Mouse (Mus musculus): Measurements from ENCODE around the gene Tmem253. TPM values are rescaled to one million over a fixed set of nuclear protein-coding genes. Genes with fewer than 3 reads are reported as not detected.

Gene Tmem253
- total RNA-seq, 2 experiments from 2014 or later: not detected

DNA sequence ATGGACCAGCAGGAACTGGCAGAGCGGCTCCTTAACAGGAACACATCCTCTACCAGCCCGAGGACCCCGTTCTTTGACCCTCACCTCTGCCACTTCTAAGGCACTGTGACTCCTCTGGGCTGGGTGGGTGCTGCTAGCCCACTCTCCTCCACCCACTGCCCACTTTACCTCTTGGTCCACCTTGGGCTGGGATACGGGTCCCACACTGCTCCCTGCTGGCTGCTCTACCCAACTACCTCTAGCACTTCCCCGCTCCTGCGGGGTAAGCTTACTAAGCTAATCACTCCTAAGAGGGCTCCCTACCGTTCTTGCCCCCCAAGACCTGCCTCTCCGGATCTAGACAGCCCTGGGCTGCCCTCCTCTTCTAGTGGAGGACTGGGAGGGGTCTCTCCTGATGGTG, 9.2 kb upstream of the Tmem253 start:
- no peak for ATAC-seq (replicated peaks; ENCODE audit: low FRiP score, poor library complexity, severe bottlenecking)

DNA sequence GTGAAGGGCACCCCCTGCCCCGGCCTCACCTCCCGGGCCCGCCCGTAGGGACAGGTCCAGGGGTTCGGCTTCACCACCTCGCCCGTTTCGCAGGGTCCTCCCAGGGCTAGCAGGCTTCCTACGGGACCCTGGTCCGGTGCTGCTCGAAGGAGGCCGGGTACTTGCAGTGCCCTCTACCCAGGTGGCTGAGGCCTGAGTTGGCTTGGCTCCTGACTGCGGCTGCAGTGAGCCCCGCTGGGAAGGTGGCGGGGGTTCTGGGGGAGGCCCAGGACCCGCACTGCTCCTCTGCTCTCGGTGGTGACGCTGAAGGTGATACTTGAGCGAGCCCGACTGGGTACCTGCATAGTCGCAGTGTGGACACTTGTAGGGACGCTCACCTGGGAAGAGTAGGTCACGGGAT, 8.7 kb upstream of the Tmem253 start:
- no peak for ATAC-seq (replicated peaks; ENCODE audit: low FRiP score, poor library complexity, severe bottlenecking)

DNA sequence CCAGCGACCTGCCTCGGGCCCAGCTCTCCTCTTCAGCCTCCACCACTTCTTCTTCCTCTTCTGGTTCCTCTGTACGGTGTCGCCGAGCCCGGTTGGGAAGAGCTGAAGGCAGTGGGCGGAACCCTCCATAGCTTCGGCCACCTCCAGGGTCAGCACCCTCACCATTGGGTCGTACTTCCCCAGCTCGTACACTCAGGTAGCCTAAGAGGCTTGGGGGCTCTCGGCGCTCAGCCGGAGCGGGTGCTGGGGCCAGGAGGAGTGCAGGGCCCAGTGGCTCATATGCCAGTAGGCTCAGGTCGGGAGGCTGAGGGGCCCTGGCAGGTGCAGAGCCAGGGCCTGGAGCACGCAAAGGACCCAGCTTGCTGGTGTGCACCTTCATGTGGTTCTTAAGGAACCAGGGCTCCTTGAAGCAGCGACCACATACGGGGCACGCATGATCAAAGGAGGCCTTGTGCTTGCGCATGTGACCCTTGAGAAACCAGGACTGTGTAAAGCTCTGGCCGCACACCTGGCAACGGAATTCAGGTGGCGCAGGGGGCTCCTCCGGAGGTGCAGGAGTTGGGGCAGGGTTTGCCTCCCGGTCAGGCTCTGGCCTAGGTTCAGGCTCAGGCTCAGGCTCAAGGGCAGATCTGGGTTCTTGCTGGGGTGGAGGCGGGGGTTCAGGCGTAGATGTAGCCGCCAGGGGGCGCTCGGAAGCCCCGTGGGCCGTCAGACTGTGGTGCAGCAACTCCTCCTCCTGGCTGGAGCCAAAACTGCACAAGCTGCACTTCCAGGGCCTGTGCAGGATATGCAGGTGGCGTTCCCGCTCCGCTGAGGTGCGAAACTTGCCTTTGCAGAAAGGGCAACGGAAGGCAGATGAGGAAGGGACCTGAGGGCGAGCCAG, 6.9 kb upstream of the Tmem253 start:
- peak; percentile 90 for ATAC-seq (replicated peaks; ENCODE audit: low FRiP score, poor library complexity, severe bottlenecking)

DNA sequence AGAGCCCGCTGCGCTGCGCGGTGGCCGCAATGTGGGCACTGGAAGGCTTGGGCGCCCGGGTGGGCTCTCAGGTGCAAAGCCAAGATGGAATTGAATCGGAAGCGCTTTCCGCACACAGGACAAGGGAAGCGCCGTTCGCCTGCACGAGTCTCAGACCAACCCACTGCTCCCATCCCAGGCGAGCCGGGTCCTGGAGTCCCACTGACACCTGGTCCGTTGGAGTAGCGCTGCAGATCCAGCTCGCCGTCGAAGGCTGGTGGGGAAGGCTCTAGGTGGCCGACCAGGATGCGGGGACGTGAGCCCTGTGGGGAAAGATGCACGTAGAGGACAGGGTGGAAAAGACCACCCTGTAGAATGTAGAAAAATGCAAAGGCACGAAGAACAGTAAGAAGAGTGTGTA, 6.1 kb upstream of the Tmem253 start:
- ATAC-seq (replicated peaks; ENCODE audit: low FRiP score, poor library complexity, severe bottlenecking): no peak

DNA sequence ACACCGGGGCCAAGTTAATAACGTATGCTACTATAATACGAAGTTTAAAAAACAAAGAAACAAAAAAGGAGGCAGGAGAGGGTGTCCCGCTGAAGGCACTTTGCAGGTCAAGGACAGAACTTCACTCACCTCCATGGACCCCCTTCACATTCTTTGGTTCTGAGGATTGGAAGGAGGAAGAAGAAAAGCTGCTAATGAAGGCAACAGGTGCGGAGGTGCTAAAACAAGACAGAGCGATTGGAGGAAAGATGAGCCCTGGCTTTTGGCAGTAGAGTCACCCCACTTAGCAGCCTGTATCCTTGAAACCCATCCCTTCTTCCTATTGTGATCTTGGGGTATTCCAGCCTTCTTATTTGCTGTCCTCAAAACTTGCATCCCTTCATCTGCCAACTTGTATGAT, 5.6 kb upstream of the Tmem253 start:
- ATAC-seq (replicated peaks; ENCODE audit: low FRiP score, poor library complexity, severe bottlenecking): no peak

DNA sequence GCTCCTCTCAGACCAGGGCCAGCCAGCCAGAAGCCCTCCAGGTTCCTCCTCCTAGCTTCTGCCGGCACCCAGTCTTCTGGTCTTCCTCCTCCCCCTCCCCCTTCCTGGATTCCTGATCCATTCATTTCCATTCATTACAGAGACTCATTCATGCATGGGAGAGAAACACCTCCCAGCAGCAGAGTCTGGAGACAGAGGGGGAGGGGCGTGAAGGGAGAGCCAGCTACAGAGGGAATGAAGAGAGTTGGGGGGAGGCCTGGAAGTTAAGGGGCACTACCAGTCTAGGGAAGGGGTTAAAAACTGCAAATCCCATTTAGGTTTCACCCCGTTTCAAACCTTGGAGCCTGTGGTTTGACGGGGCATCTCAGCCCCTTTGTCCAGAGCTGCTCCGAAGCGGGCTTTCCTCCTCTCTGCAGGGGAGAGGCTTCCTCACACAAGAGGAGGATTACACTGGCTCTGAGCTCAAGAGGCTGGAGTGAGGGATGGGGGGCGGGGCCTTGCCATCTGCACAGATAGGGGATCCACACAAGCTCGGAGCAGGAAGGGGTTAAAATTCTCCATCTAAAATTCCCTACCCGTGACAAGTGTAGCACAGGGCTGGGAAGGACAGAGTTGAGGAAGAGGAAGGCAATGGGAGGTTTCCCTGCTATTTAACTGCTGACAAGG, 4.9 kb upstream of the Tmem253 start:
- no peak for ATAC-seq (replicated peaks; ENCODE audit: low FRiP score, poor library complexity, severe bottlenecking)

DNA sequence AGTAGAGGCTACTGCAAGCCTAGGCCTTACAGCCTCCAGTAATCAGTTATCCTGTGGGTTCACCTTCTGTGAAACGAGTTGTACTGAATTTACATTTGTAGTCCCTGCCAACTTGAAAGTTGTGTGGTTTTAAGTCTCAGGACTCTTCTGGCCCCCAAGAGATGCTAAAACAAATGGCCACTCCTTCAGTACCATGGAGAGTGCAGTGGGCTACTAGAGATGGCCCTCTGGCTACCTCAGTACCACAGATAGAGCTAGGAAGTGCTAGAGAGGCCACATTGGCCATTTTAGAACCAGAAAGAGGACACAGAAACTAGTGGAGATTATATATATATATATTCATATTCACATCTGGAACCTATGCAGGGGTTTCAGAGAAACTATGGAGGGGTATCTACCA, 3.8 kb upstream of the Tmem253 start:
- ATAC-seq (replicated peaks; ENCODE audit: low FRiP score, poor library complexity, severe bottlenecking): no peak

DNA sequence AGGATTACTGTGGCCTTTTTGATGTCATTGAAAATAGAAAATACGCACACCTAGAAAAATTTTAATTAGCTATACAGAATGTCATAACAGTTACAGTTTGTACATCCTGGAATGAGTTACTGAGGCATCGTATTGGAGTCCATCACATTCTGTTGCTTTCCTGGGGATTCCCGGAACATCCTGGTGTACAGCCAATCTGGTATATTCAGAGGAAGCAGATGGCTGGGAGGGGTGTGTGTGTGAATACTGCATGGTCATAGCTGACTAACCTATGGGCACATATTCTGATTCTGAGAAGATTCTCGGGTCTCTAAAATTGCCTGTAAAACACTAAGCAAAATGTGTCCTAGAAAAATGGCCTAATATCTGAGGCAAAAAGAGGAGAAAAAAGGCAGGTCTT, 3.4 kb upstream of the Tmem253 start:
- ATAC-seq (replicated peaks; ENCODE audit: low FRiP score, poor library complexity, severe bottlenecking): no peak

DNA sequence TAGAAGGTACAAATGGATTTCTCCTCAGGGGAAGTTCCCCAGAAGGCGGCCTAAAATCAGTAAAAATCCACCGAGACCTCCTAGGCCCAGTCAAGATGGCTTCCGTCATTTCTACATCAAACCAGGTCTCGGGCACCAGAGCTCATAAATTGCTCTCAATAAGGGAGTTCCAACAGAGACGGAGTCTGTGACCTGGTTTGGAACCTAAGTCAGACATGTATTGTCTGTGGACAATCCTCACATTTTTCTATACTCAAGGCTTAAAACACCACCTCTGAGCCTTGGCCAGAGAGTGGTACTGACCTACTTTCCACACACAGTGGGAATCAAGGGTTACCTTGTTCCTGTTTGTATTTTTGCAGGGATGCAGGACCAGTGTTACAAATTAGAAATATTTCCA, 2.9 kb upstream of the Tmem253 start:
- ATAC-seq (replicated peaks; ENCODE audit: low FRiP score, poor library complexity, severe bottlenecking): no peak

DNA sequence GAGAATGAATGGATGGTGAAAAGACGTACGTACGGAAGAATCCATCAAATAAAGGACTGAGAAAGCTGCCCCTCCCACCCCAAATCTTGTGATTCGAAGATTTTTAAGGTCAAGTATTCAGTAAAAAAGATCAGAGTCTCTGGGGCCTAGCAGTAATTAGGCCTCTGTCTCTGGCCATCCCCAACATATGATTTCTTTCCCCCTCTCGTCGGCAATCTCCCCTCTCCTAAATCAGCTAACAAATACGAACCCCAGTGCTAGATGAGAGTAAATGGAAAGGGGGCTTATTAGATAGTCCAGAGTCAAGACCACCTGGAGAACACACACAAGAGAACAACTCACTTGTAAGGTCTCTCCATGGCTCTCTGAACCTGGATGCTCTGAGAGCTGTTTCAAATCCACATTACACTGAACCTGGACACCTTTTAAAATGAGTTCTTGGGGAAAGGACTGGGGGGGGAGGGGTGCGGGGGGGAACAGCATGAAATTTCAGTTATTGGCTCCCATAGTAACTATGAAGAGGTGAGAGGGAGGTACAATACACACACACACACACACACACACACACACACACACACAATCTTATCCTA, 2.3 kb upstream of the Tmem253 start:
- ATAC-seq (replicated peaks; ENCODE audit: low FRiP score, poor library complexity, severe bottlenecking): no peak

DNA sequence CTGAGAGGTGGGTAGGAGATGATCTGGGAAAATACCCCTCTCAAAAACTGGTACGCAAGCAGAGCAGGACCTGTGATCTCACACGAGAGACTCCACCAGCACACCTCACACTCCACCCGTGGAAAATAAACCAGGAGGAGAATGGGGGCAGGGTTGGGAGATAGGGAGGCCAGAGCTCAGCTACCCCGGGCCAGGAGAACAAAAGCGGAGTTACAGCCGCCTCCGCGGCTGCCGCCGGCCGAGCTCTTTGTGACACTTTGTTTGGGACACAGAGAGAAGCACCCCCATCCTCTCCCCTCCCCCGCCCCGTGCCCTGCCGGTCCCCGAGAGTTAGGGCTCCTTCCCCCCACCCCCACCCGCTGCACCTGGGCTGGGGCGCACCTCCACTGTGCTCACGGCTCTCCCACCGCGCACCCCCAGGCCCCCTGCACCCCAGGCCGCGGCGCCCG, 1.7 kb upstream of the Tmem253 start:
- ATAC-seq (replicated peaks; ENCODE audit: low FRiP score, poor library complexity, severe bottlenecking): no peak

DNA sequence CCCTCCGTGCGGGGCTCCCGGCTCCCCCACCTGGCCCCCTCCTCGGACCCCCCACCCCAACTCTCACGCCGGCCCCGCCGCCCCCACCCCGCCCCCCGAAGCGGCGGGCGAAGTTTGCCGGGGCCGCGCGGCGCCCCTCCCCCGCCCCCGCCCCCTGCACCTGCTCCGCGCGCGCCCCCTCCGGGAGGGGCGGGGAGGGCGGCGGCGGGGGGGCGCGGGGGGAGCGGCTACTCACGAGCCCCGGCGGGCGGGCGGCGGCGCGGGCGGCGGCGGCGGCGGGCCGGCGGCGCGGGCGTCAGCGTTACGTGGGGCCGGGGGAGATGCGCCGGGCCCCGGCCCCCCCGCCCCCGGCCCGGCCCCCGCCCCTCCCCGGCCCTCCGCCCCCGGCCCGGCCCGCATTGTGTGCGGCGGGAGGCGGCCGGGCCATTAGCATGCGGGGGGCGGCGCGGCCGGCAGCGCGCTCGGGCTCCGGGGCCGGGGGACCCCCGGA, 1.1 kb upstream of the Tmem253 start:
- ATAC-seq (replicated peaks; ENCODE audit: low FRiP score, poor library complexity, severe bottlenecking): no peak

DNA sequence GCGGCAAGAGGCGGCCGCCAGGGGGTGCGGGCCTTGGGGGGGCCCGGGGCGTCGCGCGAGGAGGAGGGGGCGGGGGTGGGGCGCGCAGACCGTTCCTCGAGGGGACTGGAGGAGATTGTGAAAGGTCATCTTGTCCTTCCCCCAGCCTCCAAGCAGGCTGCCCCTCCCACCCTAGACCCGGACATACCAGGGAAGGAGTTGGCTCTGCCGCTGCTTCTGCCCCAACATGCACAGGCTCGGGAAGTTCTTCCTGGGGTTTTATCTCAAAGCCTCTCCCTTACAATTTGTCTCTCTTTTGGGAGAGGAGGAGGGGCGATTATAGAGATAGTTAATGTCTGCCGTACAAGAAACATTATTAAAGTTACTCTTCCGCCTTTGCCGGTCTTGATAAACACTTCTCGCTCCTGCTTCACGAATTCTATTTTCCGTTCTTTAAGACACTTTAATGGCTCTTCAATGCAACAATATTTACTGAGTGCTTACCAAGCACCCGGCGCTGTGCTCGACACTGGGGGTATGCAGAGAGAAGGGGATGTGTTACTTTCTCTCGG, 622 bp upstream of the Tmem253 start:
- no peak for ATAC-seq (replicated peaks; ENCODE audit: low FRiP score, poor library complexity, severe bottlenecking)

DNA sequence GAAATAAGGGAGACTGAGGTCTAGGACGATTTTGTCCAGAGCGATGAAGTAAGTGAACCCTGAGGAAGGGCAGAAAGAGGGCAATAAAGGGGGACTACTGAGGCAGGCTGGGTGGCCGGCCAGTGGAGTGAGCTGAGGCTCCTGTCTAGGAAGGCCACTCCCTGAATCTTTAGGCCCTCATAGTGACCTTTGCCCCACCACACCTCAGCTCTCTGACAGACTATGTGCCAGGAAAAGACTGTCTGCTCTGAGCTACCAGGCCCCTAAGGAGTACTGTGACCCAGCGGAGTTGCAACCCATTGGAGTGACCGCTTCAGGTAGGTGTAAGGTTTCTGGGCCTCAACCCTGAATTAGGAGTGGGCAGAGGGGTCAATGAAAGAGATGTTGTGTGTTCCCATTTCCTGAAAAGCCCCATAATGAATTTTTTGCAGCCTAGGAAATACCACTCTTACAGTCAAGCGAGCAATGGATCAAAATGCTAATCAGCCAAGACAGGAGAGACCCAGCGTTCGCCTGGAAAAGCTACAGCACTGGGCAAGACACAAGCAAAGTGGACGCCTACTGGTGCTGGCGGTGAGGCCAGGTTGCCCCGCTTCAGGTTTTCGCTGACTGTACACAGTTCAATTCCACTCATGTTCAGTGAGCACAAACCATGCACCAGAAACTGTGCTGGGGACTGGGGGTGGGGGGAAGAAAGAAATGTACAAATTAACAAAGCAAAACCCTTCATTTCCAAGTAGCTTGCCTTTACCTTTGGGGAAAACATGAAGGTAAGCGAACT, 1.4 kb downstream of the Tmem253 start:
- ATAC-seq (replicated peaks; ENCODE audit: low FRiP score, poor library complexity, severe bottlenecking): no peak

DNA sequence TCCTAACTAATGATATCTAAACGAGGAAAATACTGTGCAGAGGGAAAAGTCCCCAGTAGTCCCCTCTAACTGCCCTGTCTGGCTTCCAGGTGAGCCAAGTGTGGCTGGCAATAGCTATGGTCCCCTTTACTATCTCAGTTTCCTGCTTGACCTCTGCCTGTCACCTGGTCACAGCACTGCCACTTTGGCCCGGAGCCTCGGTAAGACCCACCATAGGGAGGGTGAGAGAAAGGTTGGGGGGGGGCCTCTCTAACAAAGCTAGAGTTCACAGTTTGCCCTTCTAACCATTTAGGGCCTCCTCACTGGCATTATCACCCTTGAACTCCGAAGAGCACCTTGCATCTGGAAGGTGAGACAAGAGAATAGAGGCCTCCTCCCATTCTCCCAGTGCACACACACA, 2.2 kb downstream of the Tmem253 start:
- ATAC-seq (replicated peaks; ENCODE audit: low FRiP score, poor library complexity, severe bottlenecking): no peak

DNA sequence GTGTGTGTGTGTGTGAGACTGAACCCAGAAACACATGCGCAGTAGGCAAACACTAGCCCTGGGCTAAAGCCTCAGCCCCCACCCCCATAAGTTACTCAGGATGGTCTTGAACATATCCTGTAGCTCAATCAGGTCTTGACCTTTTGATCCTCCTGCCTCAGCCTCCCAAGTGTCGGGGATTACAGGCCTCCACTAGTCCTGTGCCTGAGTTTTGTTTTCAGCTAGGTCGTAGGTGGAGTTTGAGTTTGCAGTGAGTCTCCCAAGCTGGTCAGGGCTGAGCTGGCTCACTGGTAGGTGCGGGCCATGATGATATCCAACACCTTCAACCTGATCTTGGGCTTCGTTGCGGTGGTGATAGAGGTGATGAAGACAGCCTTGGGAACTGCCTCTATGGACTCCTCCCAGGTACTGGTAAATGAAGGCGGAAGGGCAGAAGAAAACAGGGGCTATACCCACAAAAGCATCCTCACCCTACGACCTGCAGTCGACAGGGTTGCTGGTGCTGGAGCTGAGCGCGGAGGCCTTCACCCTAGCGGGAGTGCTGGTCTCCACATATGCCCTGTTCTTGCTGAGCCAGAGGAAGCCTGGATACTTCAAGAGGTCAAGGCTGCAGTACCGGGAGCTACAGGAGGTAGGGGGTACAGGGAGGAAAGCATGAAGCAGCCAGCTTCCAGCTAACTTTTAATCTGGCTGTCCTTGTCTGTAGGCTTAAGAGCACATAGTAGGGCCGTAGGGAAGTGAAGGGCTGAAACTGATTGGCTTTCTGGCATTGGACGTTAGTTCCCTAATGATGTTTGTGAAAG, 3.0 kb downstream of the Tmem253 start:
- no peak for ATAC-seq (replicated peaks; ENCODE audit: low FRiP score, poor library complexity, severe bottlenecking)

DNA sequence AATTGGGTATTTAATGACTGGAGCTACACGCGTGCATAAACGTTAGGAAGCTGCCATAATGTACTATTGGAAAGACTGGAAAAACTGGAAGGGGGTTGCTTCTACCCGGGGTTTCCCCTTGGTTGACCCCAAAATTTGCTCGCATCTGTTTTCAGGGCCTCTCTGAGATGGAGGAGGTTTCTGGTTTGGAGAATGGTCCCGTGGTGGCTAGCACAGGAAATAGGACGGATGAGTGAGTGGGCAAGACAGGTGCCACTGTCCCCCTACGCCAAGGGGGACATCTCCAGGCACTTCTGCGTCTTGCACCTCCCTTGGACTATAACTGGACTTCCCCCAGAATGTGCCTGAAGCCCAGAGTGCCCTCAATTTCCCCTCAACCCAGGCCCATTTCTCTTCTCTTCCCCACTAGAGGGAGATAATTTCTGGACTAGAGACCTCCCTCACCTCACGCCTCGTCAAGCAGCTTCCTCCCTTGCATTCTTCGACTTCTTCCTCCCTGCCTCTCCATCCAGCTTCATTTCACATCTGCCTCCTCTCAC, 3.7 kb downstream of the Tmem253 start:
- peak; percentile 39 for ATAC-seq (replicated peaks; ENCODE audit: low FRiP score, poor library complexity, severe bottlenecking)

DNA sequence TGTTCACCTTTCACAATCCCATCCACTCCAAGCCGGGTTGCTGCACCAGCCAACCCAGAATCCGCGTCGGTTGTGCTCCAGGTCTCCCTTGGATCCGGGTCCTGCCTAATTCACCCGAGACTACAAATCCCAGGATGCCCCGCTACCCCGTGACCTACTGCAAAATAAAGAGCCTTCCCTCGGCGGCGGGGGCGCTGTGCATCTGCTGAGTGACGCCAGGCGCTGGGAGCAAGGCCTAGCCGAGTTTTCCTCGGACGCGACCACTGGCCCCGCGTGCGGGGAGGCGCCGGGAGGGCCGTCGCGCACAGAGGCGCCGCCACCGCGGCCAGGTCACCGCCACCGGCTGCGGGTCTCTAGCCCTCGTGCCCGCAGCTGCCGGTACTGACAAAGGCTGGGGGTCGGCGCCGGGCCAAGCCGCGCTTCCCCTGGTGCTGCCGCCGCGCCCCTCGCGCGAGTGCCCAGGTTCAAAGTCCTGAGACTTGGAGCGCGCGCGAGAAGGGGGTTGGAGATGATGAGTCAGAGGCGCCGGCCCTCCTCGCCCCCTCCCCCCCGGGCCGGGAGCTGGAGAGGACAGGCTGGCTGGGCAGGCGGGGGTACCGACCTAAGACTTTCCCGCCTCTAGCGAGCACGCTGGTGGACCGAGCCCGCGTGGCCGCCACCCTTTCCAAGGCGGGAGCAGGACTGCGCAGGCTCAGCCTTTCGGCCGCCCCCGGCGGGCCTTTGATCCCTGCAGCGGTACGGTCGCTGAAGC, 4.3 kb downstream of the Tmem253 start:
- ATAC-seq (replicated peaks; ENCODE audit: low FRiP score, poor library complexity, severe bottlenecking): peak; percentile 73
